Mouse (Mus musculus) G1E (cell line): ENCODE data around the gene Tubb4a. TPM values are rescaled to one million over a fixed set of nuclear protein-coding genes. Genes with fewer than 3 reads are reported as not detected.

Source experiments
- ATAC-seq: 2 replicates; pipeline ENCODE4 v1.8.0; 2016; ENCODE audit warnings: mild to moderate bottlenecking; ENCODE audit not compliant: insufficient number of reproducible peaks, poor library complexity, low FRiP score, severe bottlenecking; ENCODE audit errors: extremely low read depth
- DNase-seq: peaks from one replicate; pipeline ENCODE4 v3.0.0; 2012; ENCODE audit warnings: low spot score
- H3K27me3 ChIP-seq: 2 replicates; pipeline ENCODE4 v1.6.1; 2012; ENCODE audit warnings: mild to moderate bottlenecking, low read length, inconsistent platforms; ENCODE audit not compliant: insufficient read depth
- H3K36me3 ChIP-seq: replicated peaks from 2 replicates; pipeline ENCODE3; 2012; ENCODE audit warnings: mild to moderate bottlenecking, inconsistent platforms
- H3K4me1 ChIP-seq: 2 replicates; pipeline ENCODE4 v1.6.1; 2012; ENCODE audit warnings: low read depth, low read length, inconsistent platforms, mixed read lengths; ENCODE audit not compliant: insufficient read depth
- H3K4me3 ChIP-seq: 2 replicates; pipeline ENCODE4 v1.5.1; 2012; ENCODE audit warnings: low read depth, mild to moderate bottlenecking, inconsistent platforms, low read length, moderate library complexity, mixed read lengths
- H3K9me3 ChIP-seq: replicated peaks from 2 replicates; pipeline ENCODE4 v1.6.1; 2012; ENCODE audit warnings: inconsistent platforms
- CTCF ChIP-seq: IDR thresholded peaks from 2 replicates; pipeline ENCODE4 v1.5.1; 2012; ENCODE audit warnings: low read depth, low read length, inconsistent platforms, mixed read lengths
- GATA1 ChIP-seq: IDR thresholded peaks from 2 replicates; pipeline ENCODE4 v1.6.1; 2012; ENCODE audit warnings: borderline replicate concordance, low read length, inconsistent platforms, mixed read lengths
- GATA2 ChIP-seq: IDR thresholded peaks from 2 replicates; pipeline ENCODE4 v1.6.1; 2012; ENCODE audit warnings: low read depth, low read length, inconsistent platforms, borderline replicate concordance
- POLR2AphosphoS5 ChIP-seq: IDR thresholded peaks from 2 replicates; pipeline ENCODE4 v1.6.1; 2012; ENCODE audit warnings: low read depth, low read length, inconsistent platforms; ENCODE audit not compliant: insufficient replicate concordance
- TAL1 ChIP-seq: conservative IDR thresholded peaks from 2 replicates; pipeline ENCODE4 v1.6.1; 2012; ENCODE audit warnings: low read depth, low read length, inconsistent platforms, mixed read lengths
- polyA plus RNA-seq: library from polyadenylated mRNA; stranded (reverse); fragments of >175 nt; gene quantifications from 2 replicates; pipeline ENCODE4 v1.2.3, GENCODE M21; 2012
- total RNA-seq, 2 experiments: library from RNA; stranded (forward) in 1 of 2; stranded (reverse) in 1 of 2; fragments of 200-1000 nt in 1 of 2; fragments of >200 nt in 1 of 2; fragmentation: Nextera tagmentation in 1 of 2; gene quantifications; 2 replicates each; pipeline ENCODE4 v1.2.3; 2014 to 2017

Tubb4a gene
- total and polyA plus RNA-seq, 3 experiments, result 0.38 to 4.2 (median 0.51) TPM

DNA sequence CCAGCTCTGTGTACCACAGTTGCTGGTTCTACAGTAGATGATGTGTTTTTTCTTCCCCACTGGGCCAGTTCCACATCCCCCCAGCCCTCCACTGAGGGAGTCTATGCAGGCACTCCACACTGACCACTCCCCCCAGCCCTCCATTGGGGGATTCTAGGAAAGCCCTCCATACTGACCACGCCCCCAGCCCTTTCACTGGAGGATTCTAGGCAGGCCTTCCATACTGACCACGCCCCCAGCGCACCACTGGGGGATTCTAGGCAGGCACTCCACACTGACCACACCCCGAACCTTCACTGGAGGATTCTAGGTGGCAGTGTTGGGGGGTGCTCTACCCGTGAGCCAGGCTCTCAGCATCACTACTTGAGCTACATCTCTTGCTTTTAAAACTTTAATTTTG lies 40.2 kb downstream of the Tubb4a start:
- peak; percentile 54; the same call in 1 of the 2 replicates for ATAC-seq
- peaks cover 25% of the 10 kb centered on the region for H3K27me3 ChIP-seq
- no peak for DNase-seq

DNA sequence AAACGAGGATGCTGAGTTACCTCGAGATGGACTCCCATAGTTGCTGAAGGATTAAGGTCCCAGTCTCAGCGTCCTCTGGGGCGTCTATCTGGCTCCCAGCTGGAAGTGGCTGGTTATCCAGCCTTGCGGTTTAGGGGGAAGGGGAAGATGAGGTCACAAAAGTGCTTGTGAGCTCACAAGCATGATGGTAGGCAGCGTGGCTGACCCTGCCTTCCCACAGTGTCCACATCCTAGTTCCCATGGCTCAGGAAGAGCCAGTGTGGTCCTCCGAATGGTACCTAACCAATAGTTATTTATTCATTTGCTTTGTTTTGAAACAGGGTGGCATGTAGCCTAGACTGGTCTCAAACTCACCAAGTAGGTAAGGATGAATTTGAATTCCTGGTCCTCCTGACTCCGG lies 46.0 kb downstream of the Tubb4a start, which contains the start of gene Slc25a41:
Gene Slc25a41 (minus strand): TSS at position 101 of the 400 bp plus-strand sequence.
- peaks cover 12% of the 10 kb centered on the region for H3K4me1 ChIP-seq
- no peaks in the 10 kb centered on the region for H3K36me3 ChIP-seq
- H3K4me3 ChIP-seq, result no peak within 1 kb of the TSS
- TF ChIP-seq TAL1 (no peak), POLR2AphosphoS5 (no peak), GATA1 (no peak), CTCF (no peak), GATA2 (no peak)
- ATAC-seq, result no peak
- 0 out of 2 replicates have a peak, but pooled peaks cover 2% of the 10 kb centered on the region for H3K9me3 ChIP-seq
- no peak for DNase-seq
- peaks cover 62% of the 10 kb centered on the region for H3K27me3 ChIP-seq

More for the DNA sequence above, 40.2 kb downstream of the Tubb4a start:
- Histone ChIP-seq H3K9me3 (no peaks in the 10 kb centered on the region), H3K36me3 (peaks cover 2% of the 10 kb centered on the region), H3K4me3 (no peak overlapping the region), H3K4me1 (peaks cover 4% of the 10 kb centered on the region; the same call in 1 of the 2 replicates)
- TF ChIP-seq POLR2AphosphoS5 (no peak), GATA1 (no peak), TAL1 (no peak), GATA2 (no peak), CTCF (no peak)

DNA sequence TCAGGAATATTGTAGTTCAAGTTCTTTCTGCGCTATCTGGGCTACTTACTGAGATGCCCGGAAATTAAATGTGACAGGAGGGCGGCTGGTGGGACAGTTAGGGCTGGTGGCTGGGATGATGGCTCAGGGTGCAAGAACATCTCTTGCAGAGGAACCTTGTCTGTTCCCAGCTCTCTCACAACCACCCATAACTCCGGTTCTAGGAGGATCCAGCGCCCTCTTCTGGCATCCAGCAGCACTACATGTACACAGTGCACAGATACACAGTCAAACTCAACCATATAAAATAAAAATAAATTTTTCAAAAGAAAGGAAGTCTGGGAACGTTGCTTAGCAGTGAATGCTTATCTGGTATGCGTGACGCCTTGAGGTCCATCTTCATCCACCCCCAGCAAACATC lies 48.6 kb downstream of the Tubb4a start:
- H3K36me3 ChIP-seq, result no peaks in the 10 kb centered on the region
- H3K4me1 ChIP-seq, result peaks cover 12% of the 10 kb centered on the region
- ATAC-seq (no peak), DNase-seq (no peak)
- TF ChIP-seq GATA1 (no peak), POLR2AphosphoS5 (no peak), CTCF (no peak)
- 0 out of 2 replicates have a peak, but pooled peaks cover 2% of the 10 kb centered on the region for H3K9me3 ChIP-seq
- H3K27me3 ChIP-seq, result peaks cover 54% of the 10 kb centered on the region
- H3K4me3 ChIP-seq, result no peak overlapping the region

DNA sequence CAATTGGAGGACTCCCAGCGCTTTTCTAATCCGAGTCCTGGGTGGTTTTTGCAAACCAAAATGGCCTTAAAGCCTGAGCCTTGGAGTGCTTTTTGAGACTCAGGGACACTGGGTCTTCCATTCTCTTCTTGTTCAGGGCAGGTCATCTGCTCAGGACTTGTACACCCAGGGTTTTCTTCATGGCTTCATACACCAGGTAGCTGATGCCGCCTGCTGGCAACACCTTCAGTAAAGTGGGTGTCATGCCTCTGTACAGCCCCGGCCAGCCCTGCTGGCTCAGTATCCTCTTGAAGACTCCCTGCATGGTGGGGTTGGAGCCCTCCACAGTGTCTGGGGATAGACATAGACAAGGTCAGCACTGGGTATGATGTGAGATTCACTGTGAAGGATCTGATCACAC lies 54.7 kb downstream of the Tubb4a start:
- Histone ChIP-seq H3K9me3 (no peaks in the 10 kb centered on the region), H3K27me3 (peaks cover 8% of the 10 kb centered on the region), H3K4me1 (peaks cover 37% of the 10 kb centered on the region), H3K4me3 (peak overlapping the region; percentile 5; the same call in 1 of the 2 replicates), H3K36me3 (peaks cover 22% of the 10 kb centered on the region)
- ATAC-seq (no peak), DNase-seq (no peak)
- no peak for TF ChIP-seq POLR2AphosphoS5
- no peak for TF ChIP-seq GATA2
- no peak for TF ChIP-seq CTCF
- no peak for TF ChIP-seq TAL1
- no peak for TF ChIP-seq GATA1

DNA sequence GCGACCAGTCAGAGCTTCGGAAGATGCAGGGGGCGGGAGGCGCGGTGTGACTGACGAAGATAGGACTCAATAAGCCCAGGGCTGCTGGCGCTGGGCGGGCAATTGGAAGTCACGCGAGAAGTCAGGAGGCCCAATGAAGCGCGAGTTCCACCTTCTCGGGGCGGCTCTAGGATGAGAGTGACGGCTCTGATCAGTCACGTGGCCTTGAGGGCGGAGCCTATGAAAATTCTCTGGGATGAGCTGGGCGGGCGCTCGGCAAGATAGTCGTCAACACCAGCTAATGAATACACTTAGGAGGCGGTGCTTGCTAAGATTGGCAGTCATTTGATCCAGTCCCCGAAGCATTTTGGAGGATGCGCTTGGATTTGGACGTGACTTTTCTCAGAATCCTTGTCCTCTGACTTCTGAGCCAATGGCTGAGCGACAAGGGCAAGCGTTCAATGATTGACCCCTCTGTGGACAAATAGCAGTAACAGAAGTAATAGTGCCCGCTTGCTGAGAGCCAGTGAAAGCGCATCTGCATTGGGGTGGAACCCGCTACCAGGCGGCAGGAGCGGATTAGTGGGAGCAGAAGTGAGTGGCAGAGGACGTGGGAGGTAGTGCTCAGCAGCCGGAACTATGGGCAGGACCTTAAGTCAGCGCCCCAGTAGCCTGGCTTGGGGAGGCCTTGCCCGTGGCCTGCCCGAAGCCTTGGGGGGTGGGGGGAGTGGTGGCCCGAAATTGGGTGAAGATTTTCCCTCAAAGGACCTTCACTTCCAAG lies 55.7 kb downstream of the Tubb4a start:
- Histone ChIP-seq H3K27me3 (peaks cover 6% of the 10 kb centered on the region), H3K36me3 (peaks cover 33% of the 10 kb centered on the region), H3K4me1 (peaks cover 46% of the 10 kb centered on the region), H3K9me3 (no peaks in the 10 kb centered on the region), H3K4me3 (peak overlapping the region; percentile 87)
- peak; percentile 82 for ATAC-seq
- DNase-seq, result peak; percentile 97
- TF ChIP-seq CTCF, result no peak
- no peak for TF ChIP-seq GATA2
- no peak for TF ChIP-seq TAL1
- no peak for TF ChIP-seq GATA1
- no peak for TF ChIP-seq POLR2AphosphoS5

DNA sequence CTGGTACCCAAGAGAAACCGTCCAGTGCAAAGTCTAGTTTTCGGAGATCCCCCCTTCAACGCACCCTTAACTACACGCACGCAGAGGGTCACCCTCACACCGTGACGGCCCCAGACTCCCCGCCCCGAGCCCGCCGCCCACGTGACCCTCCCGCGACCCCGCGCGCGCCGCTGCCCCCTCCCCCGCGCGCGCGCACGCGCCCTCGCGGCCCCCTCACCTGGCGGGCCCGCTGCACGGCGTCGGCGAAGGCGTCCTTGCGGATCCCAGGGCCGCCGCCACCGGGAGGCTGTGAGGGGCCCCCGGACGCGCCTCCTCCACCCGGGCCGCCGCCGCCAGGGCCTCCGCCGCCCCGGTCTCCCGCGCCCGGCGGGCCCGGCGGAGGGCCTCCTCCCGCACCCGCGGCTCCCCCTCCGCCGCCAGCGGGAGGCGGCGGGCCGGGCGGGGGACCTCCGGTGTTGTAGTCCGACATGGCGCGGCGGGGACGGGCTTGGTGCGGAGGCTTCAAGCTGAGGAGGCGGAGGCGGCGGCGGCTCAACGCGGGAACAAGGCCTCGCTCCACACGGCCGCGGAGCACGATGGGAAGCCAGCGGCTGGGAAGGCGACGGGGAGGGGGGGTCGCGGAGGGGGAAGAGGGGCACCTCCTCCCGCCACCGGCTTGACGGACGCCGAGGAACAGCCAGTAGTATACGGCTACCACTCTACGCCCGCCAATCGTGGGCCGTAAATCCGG lies 56.5 kb downstream of the Tubb4a start, which contains the start of gene Khsrp:
Gene Khsrp (minus strand): TSS at position 592 of the 730 bp plus-strand sequence.
- ATAC-seq, result no peak
- H3K4me1 ChIP-seq, result peaks cover 54% of the 10 kb centered on the region
- peak; percentile 60 for DNase-seq

More for the DNA sequence above, 56.5 kb downstream of the Tubb4a start, which contains the start of gene Khsrp:
- Histone ChIP-seq H3K36me3 (peaks cover 40% of the 10 kb centered on the region), H3K9me3 (no peaks in the 10 kb centered on the region), H3K27me3 (peaks cover 3% of the 10 kb centered on the region), H3K4me3 (peak within 1 kb of the TSS; percentile 87)
- TF ChIP-seq GATA1 (no peak), POLR2AphosphoS5 (no peak), CTCF (no peak), GATA2 (no peak), TAL1 (no peak)

Other genes with a start within 250 kb of the Tubb4a start
Only the 20 nearest of the 21 such genes appear.
- gene 1700061G19Rik, start 212.3 kb downstream of the Tubb4a start, total RNA-seq (2014; fragmentation: Nextera tagmentation), result not detected in 2 replicates
- gene 1700061G19Rik, start 212.3 kb downstream of the Tubb4a start, total RNA-seq (2017), result 0.22 TPM in 1 of 2 replicates, not detected in the other
- not detected in 2 replicates for gene 1700061G19Rik, start 212.3 kb downstream of the Tubb4a start, polyA plus RNA-seq
- gene Mllt1, start 152.4 kb downstream of the Tubb4a start, total RNA-seq (2014; fragmentation: Nextera tagmentation), result 15.3 and 22.1 TPM in 2 replicates
- gene Mllt1, start 152.4 kb downstream of the Tubb4a start, total RNA-seq (2017), result 7.6 and 8.2 TPM in 2 replicates
- gene Mllt1, start 152.4 kb downstream of the Tubb4a start, polyA plus RNA-seq, result 75.9 and 76.1 TPM in 2 replicates
- gene Acer1, start 105.7 kb downstream of the Tubb4a start, total RNA-seq (2014; fragmentation: Nextera tagmentation), result not detected in 2 replicates
- gene Acer1, start 105.7 kb downstream of the Tubb4a start, total RNA-seq (2017), result 0.12 TPM in 1 of 2 replicates, not detected in the other
- not detected in 2 replicates for gene Acer1, start 105.7 kb downstream of the Tubb4a start, polyA plus RNA-seq
- 48.1 and 58.4 TPM in 2 replicates for gene Clpp, start 97.5 kb downstream of the Tubb4a start, total RNA-seq (2014; fragmentation: Nextera tagmentation)
- 75.3 and 76.7 TPM in 2 replicates for gene Clpp, start 97.5 kb downstream of the Tubb4a start, total RNA-seq (2017)
- gene Clpp, start 97.5 kb downstream of the Tubb4a start, polyA plus RNA-seq, result 197 and 208 TPM in 2 replicates
- gene Alkbh7, start 90.4 kb downstream of the Tubb4a start, total RNA-seq (2014; fragmentation: Nextera tagmentation), result 12.9 and 23.0 TPM in 2 replicates
- gene Alkbh7, start 90.4 kb downstream of the Tubb4a start, total RNA-seq (2017), result 25.5 and 26.8 TPM in 2 replicates
- 46.0 and 53.2 TPM in 2 replicates for gene Alkbh7, start 90.4 kb downstream of the Tubb4a start, polyA plus RNA-seq
- not detected in 2 replicates for gene Pspn, start 87.8 kb downstream of the Tubb4a start, total RNA-seq (2014; fragmentation: Nextera tagmentation)
- gene Pspn, start 87.8 kb downstream of the Tubb4a start, total RNA-seq (2017), result not detected in 2 replicates
- not detected in 2 replicates for gene Pspn, start 87.8 kb downstream of the Tubb4a start, polyA plus RNA-seq
- 104 and 113 TPM in 2 replicates for gene Gtf2f1, start 76.5 kb downstream of the Tubb4a start, total RNA-seq (2014; fragmentation: Nextera tagmentation)
- 101 and 102 TPM in 2 replicates for gene Gtf2f1, start 76.5 kb downstream of the Tubb4a start, total RNA-seq (2017)
- 145 and 151 TPM in 2 replicates for gene Gtf2f1, start 76.5 kb downstream of the Tubb4a start, polyA plus RNA-seq
- 0.98 TPM in 1 of 2 replicates, not detected in the other for gene Gm17949, start 76.3 kb downstream of the Tubb4a start, total RNA-seq (2014; fragmentation: Nextera tagmentation)
- gene Gm17949, start 76.3 kb downstream of the Tubb4a start, total RNA-seq (2017), result 0.12 and 0.27 TPM in 2 replicates
- gene Gm17949, start 76.3 kb downstream of the Tubb4a start, polyA plus RNA-seq, result 0.11 and 0.21 TPM in 2 replicates
- 296 and 302 TPM in 2 replicates for gene Khsrp, start 56.3 kb downstream of the Tubb4a start, total RNA-seq (2014; fragmentation: Nextera tagmentation)
- 59.0 and 63.6 TPM in 2 replicates for gene Khsrp, start 56.3 kb downstream of the Tubb4a start, total RNA-seq (2017)
- gene Khsrp, start 56.3 kb downstream of the Tubb4a start, polyA plus RNA-seq, result 282 and 302 TPM in 2 replicates
- not detected in 2 replicates for gene Slc25a41, start 46.1 kb downstream of the Tubb4a start, total RNA-seq (2014; fragmentation: Nextera tagmentation)
- gene Slc25a41, start 46.1 kb downstream of the Tubb4a start, total RNA-seq (2017), result not detected in 2 replicates
- not detected in 2 replicates for gene Slc25a41, start 46.1 kb downstream of the Tubb4a start, polyA plus RNA-seq
- not detected in 2 replicates for gene Crb3, start 28.7 kb downstream of the Tubb4a start, total RNA-seq (2014; fragmentation: Nextera tagmentation)
- gene Crb3, start 28.7 kb downstream of the Tubb4a start, total RNA-seq (2017), result 0.23 and 0.33 TPM in 2 replicates
- 0.23 and 0.37 TPM in 2 replicates for gene Crb3, start 28.7 kb downstream of the Tubb4a start, polyA plus RNA-seq
- 42.6 and 44.5 TPM in 2 replicates for gene Slc25a23, start 27.9 kb downstream of the Tubb4a start, total RNA-seq (2014; fragmentation: Nextera tagmentation)
- gene Slc25a23, start 27.9 kb downstream of the Tubb4a start, total RNA-seq (2017), result 2.4 and 3.3 TPM in 2 replicates
- 16.7 and 18.3 TPM in 2 replicates for gene Slc25a23, start 27.9 kb downstream of the Tubb4a start, polyA plus RNA-seq
- gene Dennd1c, start 9.3 kb downstream of the Tubb4a start, total RNA-seq (2014; fragmentation: Nextera tagmentation), result 25.8 and 39.7 TPM in 2 replicates
- gene Dennd1c, start 9.3 kb downstream of the Tubb4a start, total RNA-seq (2017), result 13.4 and 14.3 TPM in 2 replicates
- 23.3 and 24.6 TPM in 2 replicates for gene Dennd1c, start 9.3 kb downstream of the Tubb4a start, polyA plus RNA-seq
- gene Tnfsf9, start 17.5 kb upstream of the Tubb4a start, total RNA-seq (2014; fragmentation: Nextera tagmentation), result 2.3 and 4.4 TPM in 2 replicates
- gene Tnfsf9, start 17.5 kb upstream of the Tubb4a start, total RNA-seq (2017), result 9.0 and 10.4 TPM in 2 replicates
- 6.6 and 9.2 TPM in 2 replicates for gene Tnfsf9, start 17.5 kb upstream of the Tubb4a start, polyA plus RNA-seq
- not detected in 2 replicates for gene Cd70, start 62.0 kb upstream of the Tubb4a start, total RNA-seq (2014; fragmentation: Nextera tagmentation)
- not detected in 2 replicates for gene Cd70, start 62.0 kb upstream of the Tubb4a start, total RNA-seq (2017)
- not detected in 2 replicates for gene Cd70, start 62.0 kb upstream of the Tubb4a start, polyA plus RNA-seq
- not detected in 2 replicates for gene Tnfsf14, start 106.4 kb upstream of the Tubb4a start, total RNA-seq (2014; fragmentation: Nextera tagmentation)
- gene Tnfsf14, start 106.4 kb upstream of the Tubb4a start, total RNA-seq (2017), result 0.55 and 0.81 TPM in 2 replicates
- 0.05 and 0.12 TPM in 2 replicates for gene Tnfsf14, start 106.4 kb upstream of the Tubb4a start, polyA plus RNA-seq
- not detected in 2 replicates for gene C3, start 140.4 kb upstream of the Tubb4a start, total RNA-seq (2014; fragmentation: Nextera tagmentation)
- 0.27 and 3.6 TPM in 2 replicates for gene C3, start 140.4 kb upstream of the Tubb4a start, total RNA-seq (2017)
- gene C3, start 140.4 kb upstream of the Tubb4a start, polyA plus RNA-seq, result 0.04 and 0.10 TPM in 2 replicates
- 15.2 and 18.4 TPM in 2 replicates for gene Gpr108, start 160.7 kb upstream of the Tubb4a start, total RNA-seq (2014; fragmentation: Nextera tagmentation)
- gene Gpr108, start 160.7 kb upstream of the Tubb4a start, total RNA-seq (2017), result 16.7 and 22.1 TPM in 2 replicates
- 12.4 and 15.1 TPM in 2 replicates for gene Gpr108, start 160.7 kb upstream of the Tubb4a start, polyA plus RNA-seq
- gene Trip10, start 161.7 kb upstream of the Tubb4a start, total RNA-seq (2014; fragmentation: Nextera tagmentation), result 12.9 and 16.3 TPM in 2 replicates
- 9.8 and 12.7 TPM in 2 replicates for gene Trip10, start 161.7 kb upstream of the Tubb4a start, total RNA-seq (2017)
- gene Trip10, start 161.7 kb upstream of the Tubb4a start, polyA plus RNA-seq, result 20.1 and 22.0 TPM in 2 replicates
- 43.6 and 48.1 TPM in 2 replicates for gene Vav1, start 191.3 kb upstream of the Tubb4a start, total RNA-seq (2014; fragmentation: Nextera tagmentation)
- 175 and 177 TPM in 2 replicates for gene Vav1, start 191.3 kb upstream of the Tubb4a start, total RNA-seq (2017)
- gene Vav1, start 191.3 kb upstream of the Tubb4a start, polyA plus RNA-seq, result 43.4 and 50.0 TPM in 2 replicates